Mouse (Mus musculus) monocyte, adult 5-6 weeks (primary cell): Measurements from ENCODE around the gene Itm2a. TPM values are rescaled to one million over a fixed set of nuclear protein-coding genes. Genes with fewer than 3 reads are reported as not detected.

Source experiments
- ATAC-seq: fragments of 153-309, 156-312 bp; replicated peaks from 2 replicates; pipeline ENCODE4 v1.8.0; 2017; ENCODE audit warnings: mild to moderate bottlenecking; ENCODE audit not compliant: low TSS enrichment, insufficient number of reproducible peaks, severe bottlenecking, poor library complexity, low FRiP score
- total RNA-seq: library from RNA; stranded (forward); fragments of 200-1000, 200-491, 200-594 nt; gene quantifications from 3 replicates; pipeline ENCODE4 v1.2.3, GENCODE M21; 2017

Itm2a gene
- total RNA-seq, result 11.4 to 21.9 TPM (median 11.7 TPM) in 3 replicates

GRCm38 (mm10) chrX:107402915-107403912 is at the start of gene Itm2a:
Gene Itm2a (minus strand): TSS chrX:107403376.
- ATAC-seq, result no peak

GRCm38 (mm10) chrX:107435887-107436286 is 32.7 kb upstream of the Itm2a start:
- ATAC-seq, result no peak

GRCm38 (mm10) chrX:107421304-107421703 is 18.1 kb upstream of the Itm2a start:
- no peak for ATAC-seq

- ATAC-seq, result no peak
These were observed 14.2 kb upstream of the Itm2a start for GRCm38 (mm10) chrX:107417345-107417744.

GRCm38 (mm10) chrX:107415999-107416398 is 12.8 kb upstream of the Itm2a start:
- ATAC-seq, result no peak

GRCm38 (mm10) chrX:107402481-107402880 is 695 bp downstream of the Itm2a start:
- no peak for ATAC-seq

GRCm38 (mm10) chrX:107399087-107399486 is 4.1 kb downstream of the Itm2a start:
- ATAC-seq, result no peak

- no peak for ATAC-seq
These were observed 9.9 kb downstream of the Itm2a start for GRCm38 (mm10) chrX:107393256-107393655.

GRCm38 (mm10) chrX:107375329-107375728 is 27.8 kb downstream of the Itm2a start:
- ATAC-seq, result no peak

Other genes starting within 250 kb of the Itm2a start
- gene Gpr174, start 147.5 kb downstream of the Itm2a start, total RNA-seq, result 13.4 to 49.8 TPM (median 16.6 TPM) in 3 replicates